Mouse (Mus musculus): Measurements from ENCODE around the gene Abhd14b. TPM values are rescaled to one million over a fixed set of nuclear protein-coding genes. Genes with fewer than 3 reads are reported as not detected.
A peak's percentile ranks its signal among the peaks of the same experiment; 100 is the strongest.

Gene Abhd14b
- polyA plus RNA-seq, 1 experiment from 2014 or later = 11.3 TPM

GRCm38 (mm10) chr9:106453271-106454070 is 6.2 kb downstream of the Abhd14b start, which contains the start of gene Pcbp4:
TSS of gene Pcbp4 (plus strand) at chr9:106453291.
- H3K9ac ChIP-seq = peak within 1 kb of the TSS; percentile 80
- WGBS = 0% methylated on average over 37 of the region's 74 CpGs
- no peaks in the 10 kb centered on the region for H3K36me3 ChIP-seq
- H3K4me1 ChIP-seq (replicated peaks) = peaks cover 61% of the 10 kb centered on the region
- no peaks in the 10 kb centered on the region for H3K9me3 ChIP-seq
- peak within 1 kb of the TSS; percentile 76 for H3K4me3 ChIP-seq
- ATAC-seq (ENCODE audit: low FRiP score, low read depth) = peak; percentile 46
- no peaks in the 10 kb centered on the region for H3K27me3 ChIP-seq
- H3K27ac ChIP-seq (replicated peaks) = peak within 1 kb of the TSS; percentile 91
- H3K4me2 ChIP-seq = peak within 1 kb of the TSS; percentile 91

GRCm38 (mm10) chr9:106454071-106454761 is 7.0 kb downstream of the Abhd14b start:
- no peaks in the 10 kb centered on the region for H3K36me3 ChIP-seq
- peaks cover 61% of the 10 kb centered on the region for H3K4me1 ChIP-seq (replicated peaks)
- H3K9me3 ChIP-seq = no peaks in the 10 kb centered on the region
- H3K9ac ChIP-seq = peak overlapping the region; percentile 80
- H3K4me3 ChIP-seq = peak overlapping the region; percentile 76
- ATAC-seq (ENCODE audit: low FRiP score, low read depth) = 0 out of 2 replicates have a peak, but pooled peaks have one; percentile 0
- peak overlapping the region; percentile 91 for H3K27ac ChIP-seq (replicated peaks)
- peak overlapping the region; percentile 91 for H3K4me2 ChIP-seq
- H3K27me3 ChIP-seq = no peaks in the 10 kb centered on the region
- 2% methylated on average over 20 of the region's 20 CpGs for WGBS

DNA sequence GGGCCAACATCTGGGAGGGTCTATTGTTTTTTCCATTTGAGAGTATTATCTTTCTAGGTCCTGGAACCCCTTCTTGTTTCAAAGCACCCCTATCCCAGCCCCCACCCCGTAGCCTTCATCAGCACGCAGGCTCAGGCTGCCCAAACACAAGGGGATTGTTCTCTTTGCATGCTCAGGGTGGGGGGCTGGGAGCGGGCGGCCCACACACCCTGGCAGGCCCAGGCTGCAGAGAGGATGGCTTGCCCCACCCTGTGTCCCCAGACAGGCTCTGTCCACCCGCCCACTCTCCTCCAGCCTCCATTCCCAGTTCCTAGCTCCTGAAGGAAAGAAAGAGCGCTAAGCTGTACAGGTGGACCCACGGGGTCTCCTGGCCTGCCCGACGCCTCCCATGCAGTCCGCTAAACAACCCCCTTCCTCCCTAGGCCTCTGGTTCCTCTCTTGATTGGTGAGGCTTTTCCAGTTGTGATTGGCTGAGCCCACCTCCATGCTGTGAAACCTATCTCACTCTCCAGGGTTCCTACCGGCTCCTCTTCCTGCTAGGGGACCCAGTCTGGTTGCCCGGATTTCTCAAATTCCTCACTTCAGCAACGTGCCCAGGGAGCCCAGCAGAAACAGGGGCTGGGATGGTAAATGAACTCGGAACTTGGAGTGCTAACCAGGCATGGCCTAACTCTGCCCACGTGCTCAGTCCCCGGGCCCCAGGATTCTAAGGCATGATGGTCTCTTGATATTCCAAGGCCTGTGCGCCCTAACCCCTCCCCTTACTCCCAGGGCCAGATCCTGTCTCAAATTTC is 7.8 kb downstream of the Abhd14b start:
- H3K4me1 ChIP-seq (replicated peaks) = peaks cover 65% of the 10 kb centered on the region
- 1% methylated on average over 17 of the region's 17 CpGs for WGBS
- peak overlapping the region; percentile 76 for H3K4me3 ChIP-seq
- peak overlapping the region; percentile 91 for H3K27ac ChIP-seq (replicated peaks)
- H3K4me2 ChIP-seq = peak overlapping the region; percentile 91
- H3K9ac ChIP-seq = peak overlapping the region; percentile 80
- no peaks in the 10 kb centered on the region for H3K27me3 ChIP-seq
- ATAC-seq (ENCODE audit: low FRiP score, low read depth) = peak; percentile 29
- H3K36me3 ChIP-seq = no peaks in the 10 kb centered on the region
- no peaks in the 10 kb centered on the region for H3K9me3 ChIP-seq

GRCm38 (mm10) chr9:106456325-106457162 is 9.3 kb downstream of the Abhd14b start:
- 23% methylated on average over 15 of the region's 15 CpGs for WGBS
- H3K4me2 ChIP-seq = peak overlapping the region; percentile 91
- H3K27me3 ChIP-seq = no peaks in the 10 kb centered on the region
- peaks cover 66% of the 10 kb centered on the region for H3K4me1 ChIP-seq (replicated peaks)
- H3K9me3 ChIP-seq = no peaks in the 10 kb centered on the region
- H3K4me3 ChIP-seq = peak overlapping the region; percentile 76
- peaks cover 8% of the 10 kb centered on the region for H3K36me3 ChIP-seq
- peak overlapping the region; percentile 91 for H3K27ac ChIP-seq (replicated peaks)
- 0 out of 2 replicates have a peak, but pooled peaks have one; percentile 1 for ATAC-seq (ENCODE audit: low FRiP score, low read depth)
- peak overlapping the region; percentile 80 for H3K9ac ChIP-seq

GRCm38 (mm10) chr9:106457163-106457559 is 9.9 kb downstream of the Abhd14b start:
- peaks cover 15% of the 10 kb centered on the region for H3K36me3 ChIP-seq
- peak overlapping the region; percentile 76 for H3K4me3 ChIP-seq
- H3K4me1 ChIP-seq (replicated peaks) = peaks cover 66% of the 10 kb centered on the region
- peak overlapping the region; percentile 80; the same call in 1 of the 2 replicates for H3K9ac ChIP-seq
- no peak for ATAC-seq (ENCODE audit: low FRiP score, low read depth)
- H3K27ac ChIP-seq (replicated peaks) = peak overlapping the region; percentile 91
- 35% methylated on average over 9 of the region's 9 CpGs for WGBS
- H3K4me2 ChIP-seq = peak overlapping the region; percentile 91
- H3K9me3 ChIP-seq = no peaks in the 10 kb centered on the region
- H3K27me3 ChIP-seq = no peaks in the 10 kb centered on the region

DNA sequence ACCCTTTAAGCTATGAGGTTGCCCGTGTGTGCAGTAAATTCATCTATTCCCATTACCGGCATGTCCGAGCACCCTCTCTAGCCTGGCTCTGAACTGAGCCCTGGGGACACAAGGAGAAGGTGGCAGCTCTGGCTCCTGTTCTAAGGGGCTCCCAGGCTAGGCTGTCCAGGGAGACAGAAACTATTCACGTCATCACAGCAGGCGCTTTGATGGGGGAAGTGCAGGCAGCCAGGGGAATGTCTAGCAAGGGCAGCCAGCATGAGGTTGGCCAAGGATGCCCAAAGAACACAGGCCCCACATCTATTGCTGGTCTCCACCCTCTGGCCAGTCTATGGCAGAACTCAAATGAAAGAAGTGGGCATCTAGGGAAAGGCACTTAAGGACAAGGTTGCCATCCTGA is 10.7 kb downstream of the Abhd14b start:
- Histone ChIP-seq H3K4me3 (no peak overlapping the region), H3K4me2 (peak overlapping the region; percentile 91), H3K4me1 (replicated peaks) (peaks cover 59% of the 10 kb centered on the region), H3K27ac (replicated peaks) (0 out of 2 replicates have a peak overlapping the region, but pooled peaks have one; percentile 91), H3K9me3 (no peaks in the 10 kb centered on the region), H3K9ac (no peak overlapping the region), H3K36me3 (peaks cover 20% of the 10 kb centered on the region), H3K27me3 (no peaks in the 10 kb centered on the region)
- 43% methylated on average over 5 of the region's 5 CpGs for WGBS
- no peak for ATAC-seq (ENCODE audit: low FRiP score, low read depth)

DNA sequence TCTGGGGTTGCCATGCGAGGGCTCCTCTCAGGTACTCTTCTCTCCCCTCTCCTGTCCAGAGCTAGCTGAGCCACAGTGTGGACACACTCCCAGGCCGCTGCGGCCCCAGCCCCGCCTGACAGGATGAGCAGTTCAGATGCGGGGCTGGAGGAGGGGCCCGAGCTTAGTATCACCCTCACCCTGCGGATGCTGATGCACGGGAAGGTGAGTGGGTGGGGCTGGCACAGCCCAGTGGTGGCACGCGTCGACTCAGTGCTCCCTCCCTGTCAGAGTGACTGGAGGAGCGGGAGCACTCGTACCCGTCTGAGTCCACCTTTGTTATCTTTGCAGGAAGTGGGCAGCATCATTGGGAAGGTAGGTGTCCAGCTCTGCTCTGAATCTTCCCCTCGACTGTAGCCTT is 12.7 kb downstream of the Abhd14b start:
- WGBS = 82% methylated on average over 15 of the region's 15 CpGs

GRCm38 (mm10) chr9:106460401-106461025 is 13.3 kb downstream of the Abhd14b start:
- WGBS = 75% methylated on average over 18 of the region's 18 CpGs
- Histone ChIP-seq H3K27ac (replicated peaks) (no peak overlapping the region), H3K4me3 (no peak overlapping the region), H3K27me3 (no peaks in the 10 kb centered on the region), H3K9ac (no peak overlapping the region), H3K36me3 (peaks cover 28% of the 10 kb centered on the region), H3K4me2 (no peak overlapping the region), H3K4me1 (replicated peaks) (peaks cover 57% of the 10 kb centered on the region), H3K9me3 (no peaks in the 10 kb centered on the region)
- no peak for ATAC-seq (ENCODE audit: low FRiP score, low read depth)

More for the DNA sequence above, 12.7 kb downstream of the Abhd14b start:
- H3K36me3 ChIP-seq = peaks cover 28% of the 10 kb centered on the region
- H3K4me2 ChIP-seq = no peak overlapping the region
- H3K4me1 ChIP-seq (replicated peaks) = peaks cover 57% of the 10 kb centered on the region
- no peaks in the 10 kb centered on the region for H3K27me3 ChIP-seq
- H3K9ac ChIP-seq = no peak overlapping the region
- no peak overlapping the region for H3K4me3 ChIP-seq
- ATAC-seq (ENCODE audit: low FRiP score, low read depth) = no peak
- H3K27ac ChIP-seq (replicated peaks) = no peak overlapping the region
- no peaks in the 10 kb centered on the region for H3K9me3 ChIP-seq

- H3K9me3 ChIP-seq = no peaks in the 10 kb centered on the region
- H3K9ac ChIP-seq = no peak overlapping the region
- peaks cover 28% of the 10 kb centered on the region for H3K36me3 ChIP-seq
- no peak overlapping the region for H3K4me2 ChIP-seq
- H3K27me3 ChIP-seq = no peaks in the 10 kb centered on the region
- H3K4me1 ChIP-seq (replicated peaks) = peaks cover 57% of the 10 kb centered on the region
- 94% methylated on average over 9 of the region's 9 CpGs for WGBS
- no peak for ATAC-seq (ENCODE audit: low FRiP score, low read depth)
- no peak overlapping the region for H3K4me3 ChIP-seq
- H3K27ac ChIP-seq (replicated peaks) = no peak overlapping the region
These were observed 13.8 kb downstream of the Abhd14b start for GRCm38 (mm10) chr9:106461026-106461415.

GRCm38 (mm10) chr9:106461641-106462429 is 14.6 kb downstream of the Abhd14b start:
- Histone ChIP-seq H3K27ac (replicated peaks) (no peak overlapping the region), H3K4me2 (no peak overlapping the region), H3K36me3 (peaks cover 28% of the 10 kb centered on the region), H3K9ac (no peak overlapping the region), H3K9me3 (no peaks in the 10 kb centered on the region), H3K27me3 (no peaks in the 10 kb centered on the region), H3K4me1 (replicated peaks) (peaks cover 51% of the 10 kb centered on the region), H3K4me3 (no peak overlapping the region)
- no peak for ATAC-seq (ENCODE audit: low FRiP score, low read depth)
- WGBS = 79% methylated on average over 16 of the region's 16 CpGs

Measured in hindbrain, embryonic 15.5 days (tissue).